Mouse (Mus musculus): ENCODE data around the gene Cnpy3. TPM values are rescaled to one million over a fixed set of nuclear protein-coding genes. Genes with fewer than 3 reads are reported as not detected.

Cnpy3 gene
- polyA plus RNA-seq, 1 experiment from 2014 or later: 58.7 TPM

GRCm38 (mm10) chr17:46690665-46691064 is 61.3 kb downstream of the Cnpy3 start:
- Histone ChIP-seq H3K9ac (no peak overlapping the region), H3K4me2 (replicated peaks) (no peak overlapping the region), H3K4me3 (no peak overlapping the region), H3K27ac (no peak overlapping the region), H3K9me3 (replicated peaks) (no peaks in the 10 kb centered on the region), H3K27me3 (no peaks in the 10 kb centered on the region), H3K36me3 (peaks cover 30% of the 10 kb centered on the region), H3K4me1 (no peaks in the 10 kb centered on the region)
- 94% methylated on average over 12 of the region's 12 CpGs for WGBS
- no peak for ATAC-seq (ENCODE audit: low FRiP score)

GRCm38 (mm10) chr17:46685913-46686312 is 66.1 kb downstream of the Cnpy3 start:
- no peak overlapping the region for H3K9ac ChIP-seq
- H3K9me3 ChIP-seq (replicated peaks): no peaks in the 10 kb centered on the region
- H3K27ac ChIP-seq: no peak overlapping the region
- peaks cover 53% of the 10 kb centered on the region for H3K36me3 ChIP-seq
- peaks cover 9% of the 10 kb centered on the region for H3K4me1 ChIP-seq
- no peaks in the 10 kb centered on the region for H3K27me3 ChIP-seq
- ATAC-seq (ENCODE audit: low FRiP score): no peak
- H3K4me2 ChIP-seq (replicated peaks): no peak overlapping the region
- WGBS: 91% methylated on average over 6 of the region's 6 CpGs
- H3K4me3 ChIP-seq: no peak overlapping the region

Other genes starting within 250 kb of the Cnpy3 start
- 14.1 and 14.9 TPM in 2 replicates for gene Cul9, start 205.8 kb downstream of the Cnpy3 start, polyA plus RNA-seq (2016; fragmentation: Nextera tagmentation; extraction: Ambion mirVana)
- 5.9 and 8.1 TPM in 2 replicates for gene Srf, start 196.0 kb downstream of the Cnpy3 start, polyA plus RNA-seq (2016; fragmentation: Nextera tagmentation; extraction: Ambion mirVana)
- 80.9 and 81.9 TPM in 2 replicates for gene Ptk7, start 122.7 kb downstream of the Cnpy3 start, polyA plus RNA-seq (2016; fragmentation: Nextera tagmentation; extraction: Ambion mirVana)
- gene Klc4, start 106.2 kb downstream of the Cnpy3 start, polyA plus RNA-seq (2016; fragmentation: Nextera tagmentation; extraction: Ambion mirVana): 37.8 and 40.0 TPM in 2 replicates
- 79.7 and 88.2 TPM in 2 replicates for gene Mrpl2, start 106.0 kb downstream of the Cnpy3 start, polyA plus RNA-seq (2016; fragmentation: Nextera tagmentation; extraction: Ambion mirVana)
- 52.1 and 53.0 TPM in 2 replicates for gene Cul7, start 101.9 kb downstream of the Cnpy3 start, polyA plus RNA-seq (2016; fragmentation: Nextera tagmentation; extraction: Ambion mirVana)
- gene Rrp36, start 77.9 kb downstream of the Cnpy3 start, polyA plus RNA-seq (2016; fragmentation: Nextera tagmentation; extraction: Ambion mirVana): 54.2 and 61.8 TPM in 2 replicates
- gene Mea1, start 73.4 kb downstream of the Cnpy3 start, polyA plus RNA-seq (2016; fragmentation: Nextera tagmentation; extraction: Ambion mirVana): 178 and 183 TPM in 2 replicates
- gene Klhdc3, start 71.3 kb downstream of the Cnpy3 start, polyA plus RNA-seq (2016; fragmentation: Nextera tagmentation; extraction: Ambion mirVana): 139 and 141 TPM in 2 replicates
- 103 and 106 TPM in 2 replicates for gene Ppp2r5d, start 47.1 kb downstream of the Cnpy3 start, polyA plus RNA-seq (2016; fragmentation: Nextera tagmentation; extraction: Ambion mirVana)
- gene Pex6, start 40.8 kb downstream of the Cnpy3 start, polyA plus RNA-seq (2016; fragmentation: Nextera tagmentation; extraction: Ambion mirVana): 33.9 and 38.0 TPM in 2 replicates
- 0.33 and 0.49 TPM in 2 replicates for gene Gnmt, start 23.0 kb downstream of the Cnpy3 start, polyA plus RNA-seq (2016; fragmentation: Nextera tagmentation; extraction: Ambion mirVana)
- 0.17 and 0.53 TPM in 2 replicates for gene Ptcra, start 11.5 kb upstream of the Cnpy3 start, polyA plus RNA-seq (2016; fragmentation: Nextera tagmentation; extraction: Ambion mirVana)
- gene 2310039H08Rik, start 20.4 kb upstream of the Cnpy3 start, polyA plus RNA-seq (2016; fragmentation: Nextera tagmentation; extraction: Ambion mirVana): 41.1 and 54.7 TPM in 2 replicates
- 130 and 141 TPM in 2 replicates for gene Rpl7l1, start 30.5 kb upstream of the Cnpy3 start, polyA plus RNA-seq (2016; fragmentation: Nextera tagmentation; extraction: Ambion mirVana)
- 7.6 and 8.1 TPM in 2 replicates for gene Bicral, start 106.3 kb upstream of the Cnpy3 start, polyA plus RNA-seq (2016; fragmentation: Nextera tagmentation; extraction: Ambion mirVana)
- gene Tbcc, start 138.5 kb upstream of the Cnpy3 start, polyA plus RNA-seq (2016; fragmentation: Nextera tagmentation; extraction: Ambion mirVana): 74.5 and 82.9 TPM in 2 replicates
- gene Prph2, start 158.2 kb upstream of the Cnpy3 start, polyA plus RNA-seq (2016; fragmentation: Nextera tagmentation; extraction: Ambion mirVana): not detected in 2 replicates

All from hindbrain, embryonic 12.5 days (tissue).